Mouse (Mus musculus): ENCODE results near the gene Dusp2. TPM values are rescaled to one million over a fixed set of nuclear protein-coding genes. Genes with fewer than 3 reads are reported as not detected.

Gene Dusp2
- polyA plus RNA-seq, 1 experiment from 2014 or later = 3.6 TPM

- ATAC-seq (no peak), DNase-seq (ENCODE audit: low spot score) (no peak)
- TF ChIP-seq EP300 (IDR thresholded peaks at IDR 0.05) (no peak), CTCF (IDR thresholded peaks at IDR 0.05) (no peak)
- Histone ChIP-seq H3K4me2 (replicated peaks; ENCODE audit: low read depth, low read length) (no peak overlapping the region), H3K4me1 (ENCODE audit: insufficient read depth, low read depth, low read length) (no peaks in the 10 kb centered on the region), H3K27ac (ENCODE audit: low read length) (no peak overlapping the region), H3K4me3 (ENCODE audit: low read depth, low read length) (no peak overlapping the region), H3K27me3 (replicated peaks; ENCODE audit: insufficient read depth, low read length) (no peaks in the 10 kb centered on the region; the same call in 1 of the 2 replicates), H3K9ac (replicated peaks; ENCODE audit: low read depth) (no peak overlapping the region), H3K36me3 (ENCODE audit: insufficient read depth, low read length) (no peaks in the 10 kb centered on the region), H3K9me3 (ENCODE audit: low read length) (no peaks in the 10 kb centered on the region)
- WGBS = 70% methylated on average over 6 of the region's 6 CpGs
These were observed 3.3 kb downstream of the Dusp2 start for GRCm38 (mm10) chr2:127339262-127339661.

GRCm38 (mm10) chr2:127341159-127341558 is 5.2 kb downstream of the Dusp2 start:
- Histone ChIP-seq H3K4me3 (ENCODE audit: low read depth, low read length) (no peak overlapping the region), H3K27me3 (replicated peaks; ENCODE audit: insufficient read depth, low read length) (no peaks in the 10 kb centered on the region; the same call in 1 of the 2 replicates), H3K36me3 (ENCODE audit: insufficient read depth, low read length) (no peaks in the 10 kb centered on the region), H3K9ac (replicated peaks; ENCODE audit: low read depth) (no peak overlapping the region), H3K4me2 (replicated peaks; ENCODE audit: low read depth, low read length) (no peak overlapping the region), H3K27ac (ENCODE audit: low read length) (no peak overlapping the region), H3K9me3 (ENCODE audit: low read length) (no peaks in the 10 kb centered on the region), H3K4me1 (ENCODE audit: insufficient read depth, low read depth, low read length) (no peaks in the 10 kb centered on the region)
- 4% methylated on average over 3 of the region's 3 CpGs for WGBS
- no peak for ATAC-seq
- TF ChIP-seq EP300 (IDR thresholded peaks at IDR 0.05) = no peak
- TF ChIP-seq CTCF (IDR thresholded peaks at IDR 0.05) = peak; percentile 94
- DNase-seq (ENCODE audit: low spot score) = peak; percentile 53

DNA sequence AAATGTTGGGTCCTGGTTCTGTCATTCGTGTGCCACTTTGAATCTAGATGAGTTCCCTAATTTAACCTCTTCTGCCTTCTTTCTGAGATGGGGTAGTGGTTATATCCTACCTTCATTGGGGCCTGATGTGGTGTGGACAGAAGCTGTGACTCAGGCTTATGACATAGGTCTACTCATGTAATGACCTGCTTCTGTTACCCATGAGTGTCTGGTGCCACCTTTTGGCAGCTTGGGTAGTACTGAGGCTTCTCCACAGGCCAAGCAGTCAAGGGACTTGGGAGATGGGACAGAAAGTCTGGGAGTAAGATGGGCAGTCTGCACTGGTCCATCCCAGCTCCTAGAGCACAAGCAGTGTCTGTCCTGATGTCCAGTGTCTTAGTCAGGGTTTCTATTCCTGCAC is 10.4 kb downstream of the Dusp2 start:
- 45% methylated on average over 1 of the region's 1 CpGs for WGBS

DNA sequence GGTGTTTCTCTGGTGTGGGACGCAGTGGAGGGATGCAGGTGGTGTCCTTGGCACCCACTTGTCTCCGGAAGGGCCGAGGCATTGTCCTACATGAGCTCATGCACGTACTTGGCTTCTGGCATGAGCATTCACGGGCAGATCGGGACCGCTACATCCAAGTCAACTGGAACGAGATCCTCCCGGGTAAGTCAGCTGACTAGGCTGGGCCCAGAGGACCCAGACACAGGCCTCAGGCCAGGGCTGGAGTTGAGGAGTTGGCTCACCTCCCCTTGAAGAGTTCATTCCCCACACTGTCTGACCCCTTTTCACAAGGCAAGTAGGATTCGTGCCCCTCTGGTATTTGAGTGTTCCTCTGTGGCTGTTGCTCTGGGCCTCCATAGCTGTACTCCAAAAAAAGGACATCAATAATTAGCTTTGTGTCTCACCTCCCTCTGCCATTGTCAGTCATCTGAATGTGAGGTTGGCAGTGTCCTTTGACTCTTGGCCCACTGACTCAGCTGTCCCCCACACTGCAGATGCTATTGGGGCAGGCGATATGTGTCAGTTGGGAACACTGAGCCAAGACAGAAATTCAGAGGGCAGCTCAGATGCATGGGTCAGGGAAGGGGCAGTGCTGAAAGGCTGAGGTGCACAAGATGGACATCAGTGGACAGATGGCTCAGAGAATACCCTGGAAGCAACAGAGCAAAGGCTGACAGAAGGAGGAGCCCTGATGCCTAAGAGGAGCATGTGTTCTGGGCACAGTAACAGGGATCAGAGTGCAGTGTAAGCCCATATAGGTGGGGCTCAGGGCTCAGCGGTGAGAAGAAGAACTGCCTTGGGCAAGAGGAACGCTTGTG is 11.4 kb downstream of the Dusp2 start:
- ATAC-seq (no peak), DNase-seq (ENCODE audit: low spot score) (no peak)
- Histone ChIP-seq H3K9ac (replicated peaks; ENCODE audit: low read depth) (no peak overlapping the region), H3K4me3 (ENCODE audit: low read depth, low read length) (no peak overlapping the region), H3K4me1 (ENCODE audit: insufficient read depth, low read depth, low read length) (no peaks in the 10 kb centered on the region), H3K27me3 (replicated peaks; ENCODE audit: insufficient read depth, low read length) (no peaks in the 10 kb centered on the region), H3K36me3 (ENCODE audit: insufficient read depth, low read length) (no peaks in the 10 kb centered on the region), H3K4me2 (replicated peaks; ENCODE audit: low read depth, low read length) (no peak overlapping the region), H3K9me3 (ENCODE audit: low read length) (no peaks in the 10 kb centered on the region), H3K27ac (ENCODE audit: low read length) (no peak overlapping the region)
- WGBS = 73% methylated on average over 13 of the region's 13 CpGs
- TF ChIP-seq CTCF (IDR thresholded peaks at IDR 0.05) = no peak
- no peak for TF ChIP-seq EP300 (IDR thresholded peaks at IDR 0.05)

More for the DNA sequence above, 10.4 kb downstream of the Dusp2 start:
- no peaks in the 10 kb centered on the region for H3K9me3 ChIP-seq (ENCODE audit: low read length)
- ATAC-seq = no peak
- TF ChIP-seq CTCF (IDR thresholded peaks at IDR 0.05) = peak; percentile 55
- TF ChIP-seq EP300 (IDR thresholded peaks at IDR 0.05) = no peak
- H3K36me3 ChIP-seq (ENCODE audit: insufficient read depth, low read length) = no peaks in the 10 kb centered on the region
- no peak overlapping the region for H3K27ac ChIP-seq (ENCODE audit: low read length)
- H3K4me2 ChIP-seq (replicated peaks; ENCODE audit: low read depth, low read length) = no peak overlapping the region
- H3K4me1 ChIP-seq (ENCODE audit: insufficient read depth, low read depth, low read length) = no peaks in the 10 kb centered on the region
- H3K27me3 ChIP-seq (replicated peaks; ENCODE audit: insufficient read depth, low read length) = no peaks in the 10 kb centered on the region
- H3K4me3 ChIP-seq (ENCODE audit: low read depth, low read length) = no peak overlapping the region
- no peak overlapping the region for H3K9ac ChIP-seq (replicated peaks; ENCODE audit: low read depth)
- DNase-seq (ENCODE audit: low spot score) = no peak

DNA sequence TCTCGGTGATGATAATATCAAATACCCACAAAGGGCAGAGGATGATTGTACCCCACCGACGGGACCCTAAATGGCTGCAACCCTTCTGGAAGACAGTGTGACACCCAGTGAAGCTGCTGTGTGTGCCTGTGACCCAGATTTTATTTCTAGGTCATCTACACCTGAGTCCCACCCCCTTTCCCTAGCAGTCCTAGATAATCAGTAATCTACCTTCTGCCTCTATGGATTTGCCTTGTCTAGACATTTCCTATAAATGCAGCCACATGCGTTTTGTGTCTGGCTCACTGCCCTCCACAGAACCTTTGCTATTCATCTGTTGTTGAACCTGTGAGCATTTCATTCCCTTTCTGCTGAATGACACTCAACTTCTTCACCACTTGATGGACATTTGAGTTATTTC is 17.9 kb downstream of the Dusp2 start:
- Histone ChIP-seq H3K9me3 (ENCODE audit: low read length) (no peaks in the 10 kb centered on the region), H3K27me3 (replicated peaks; ENCODE audit: insufficient read depth, low read length) (no peaks in the 10 kb centered on the region), H3K4me1 (ENCODE audit: insufficient read depth, low read depth, low read length) (no peaks in the 10 kb centered on the region), H3K9ac (replicated peaks; ENCODE audit: low read depth) (no peak overlapping the region), H3K27ac (ENCODE audit: low read length) (no peak overlapping the region), H3K4me2 (replicated peaks; ENCODE audit: low read depth, low read length) (no peak overlapping the region), H3K36me3 (ENCODE audit: insufficient read depth, low read length) (no peaks in the 10 kb centered on the region), H3K4me3 (ENCODE audit: low read depth, low read length) (no peak overlapping the region)
- no peak for TF ChIP-seq EP300 (IDR thresholded peaks at IDR 0.05)
- TF ChIP-seq CTCF (IDR thresholded peaks at IDR 0.05) = no peak
- DNase-seq (ENCODE audit: low spot score) = no peak
- ATAC-seq = no peak
- 84% methylated on average over 4 of the region's 4 CpGs for WGBS

GRCm38 (mm10) chr2:127362459-127363281 is 26.7 kb downstream of the Dusp2 start, which contains the start of gene Adra2b:
Gene Adra2b, plus strand, starts transcription at chr2:127363208.
- 1% methylated on average over 35 of the region's 49 CpGs for WGBS
- DNase-seq (ENCODE audit: low spot score) (peak; percentile 80), ATAC-seq (peak; percentile 82)
- no peaks in the 10 kb centered on the region for H3K36me3 ChIP-seq (ENCODE audit: insufficient read depth, low read length)
- peaks cover 4% of the 10 kb centered on the region; the same call in 1 of the 2 replicates for H3K4me1 ChIP-seq (ENCODE audit: insufficient read depth, low read depth, low read length)
- TF ChIP-seq CTCF (IDR thresholded peaks at IDR 0.05) (peak; percentile 86), EP300 (IDR thresholded peaks at IDR 0.05) (no peak)
- H3K9ac ChIP-seq (replicated peaks; ENCODE audit: low read depth) = peak within 1 kb of the TSS; percentile 16; the same call in 1 of the 2 replicates
- H3K27ac ChIP-seq (ENCODE audit: low read length) = no peak within 1 kb of the TSS
- H3K27me3 ChIP-seq (replicated peaks; ENCODE audit: insufficient read depth, low read length) = peaks cover 46% of the 10 kb centered on the region
- H3K4me2 ChIP-seq (replicated peaks; ENCODE audit: low read depth, low read length) = peak within 1 kb of the TSS; percentile 57
- no peaks in the 10 kb centered on the region for H3K9me3 ChIP-seq (ENCODE audit: low read length)
- H3K4me3 ChIP-seq (ENCODE audit: low read depth, low read length) = peak within 1 kb of the TSS; percentile 37
